Mouse (Mus musculus) limb, embryonic 12.5 days (tissue): ENCODE results near the gene Scimp. TPM values are rescaled to one million over a fixed set of nuclear protein-coding genes. Genes with fewer than 3 reads are reported as not detected.

Experiments
- ATAC-seq: fragments of 200-750 bp; cut with Nextera tagmentation; 2 replicates; pipeline ENCODE4 v1.8.0; 2017; ENCODE audit warnings: low read depth, moderate TSS enrichment; ENCODE audit not compliant: insufficient number of reproducible peaks, insufficient read depth, low FRiP score, low TSS enrichment
- H3K27ac ChIP-seq: fragments of 300-500 bp; sonication (generic); 2 replicates; pipeline ENCODE4 v1.5.1; 2016; ENCODE audit warnings: mild to moderate bottlenecking, moderate library complexity
- H3K27me3 ChIP-seq: fragments of 300-500 bp; sonication (generic); 2 replicates; pipeline ENCODE4 v1.6.1; 2016; ENCODE audit warnings: mild to moderate bottlenecking, moderate library complexity
- H3K36me3 ChIP-seq: fragments of 300-500 bp; sonication (generic); 2 replicates; pipeline ENCODE4 v1.6.1; 2016; ENCODE audit warnings: mild to moderate bottlenecking, moderate library complexity
- H3K4me1 ChIP-seq: fragments of 300-500 bp; sonication (generic); replicated peaks from 2 replicates; pipeline ENCODE4 v1.6.1; 2016
- H3K4me2 ChIP-seq: fragments of 300-500 bp; sonication (generic); 2 replicates; pipeline ENCODE4 v1.6.1; 2016; ENCODE audit warnings: mild to moderate bottlenecking, moderate library complexity
- H3K4me3 ChIP-seq: fragments of 300-500 bp; sonication (generic); replicated peaks from 2 replicates; pipeline ENCODE4 v1.5.1; 2016; ENCODE audit warnings: mild to moderate bottlenecking
- H3K9ac ChIP-seq: fragments of 300-500 bp; sonication (generic); replicated peaks from 2 replicates; pipeline ENCODE4 v1.6.1; 2016; ENCODE audit warnings: mild to moderate bottlenecking, moderate library complexity
- H3K9me3 ChIP-seq: fragments of 300-500 bp; sonication (generic); 2 replicates; pipeline ENCODE4 v1.6.1; 2016; ENCODE audit warnings: mild to moderate bottlenecking, moderate library complexity
- WGBS: fragments of 180-500 bp; shearing (Covaris S2); methylation state at CpG from one replicate; pipeline ENCODE4 v1.1.7; 2016; 5-methylcytosine and 5-hydroxymethylcytosine counted together
- polyA plus RNA-seq: library from polyadenylated mRNA; unstranded; fragments of >200 nt; fragmentation: Nextera tagmentation; extraction: Ambion mirVana; gene quantifications from 2 replicates; pipeline ENCODE4 v1.2.1, GENCODE M21; 2016

Scimp gene
- polyA plus RNA-seq, 1 experiment from 2014 or later = not detected

GRCm38 (mm10) chr11:70833408-70833807 lies 21.0 kb upstream of the Scimp start:
- no peak for ATAC-seq
- Histone ChIP-seq H3K4me2 (no peak overlapping the region), H3K27me3 (no peaks in the 10 kb centered on the region), H3K27ac (no peak overlapping the region), H3K4me3 (no peak overlapping the region), H3K9me3 (no peaks in the 10 kb centered on the region), H3K36me3 (no peaks in the 10 kb centered on the region), H3K4me1 (no peaks in the 10 kb centered on the region), H3K9ac (no peak overlapping the region)

- Histone ChIP-seq H3K4me3 (no peak overlapping the region), H3K9me3 (no peaks in the 10 kb centered on the region), H3K27me3 (no peaks in the 10 kb centered on the region), H3K36me3 (no peaks in the 10 kb centered on the region), H3K9ac (no peak overlapping the region), H3K27ac (no peak overlapping the region), H3K4me1 (no peaks in the 10 kb centered on the region), H3K4me2 (no peak overlapping the region)
- ATAC-seq = no peak
- WGBS = 69% methylated on average over 3 of the region's 3 CpGs
Measured at GRCm38 (mm10) chr11:70831201-70831600, 18.8 kb upstream of the Scimp start.

- H3K9me3 ChIP-seq = no peaks in the 10 kb centered on the region
- no peaks in the 10 kb centered on the region for H3K27me3 ChIP-seq
- H3K4me3 ChIP-seq = no peak overlapping the region
- no peaks in the 10 kb centered on the region for H3K4me1 ChIP-seq
- no peak overlapping the region for H3K4me2 ChIP-seq
- no peak overlapping the region for H3K27ac ChIP-seq
- no peak for ATAC-seq
- H3K36me3 ChIP-seq = no peaks in the 10 kb centered on the region
- WGBS = 87% methylated on average over 11 of the region's 11 CpGs
- H3K9ac ChIP-seq = no peak overlapping the region
Measured at GRCm38 (mm10) chr11:70828975-70829615, 16.7 kb upstream of the Scimp start.

GRCm38 (mm10) chr11:70826207-70826606 lies 13.8 kb upstream of the Scimp start:
- no peaks in the 10 kb centered on the region for H3K9me3 ChIP-seq
- peaks cover 8% of the 10 kb centered on the region for H3K4me1 ChIP-seq
- H3K36me3 ChIP-seq = no peaks in the 10 kb centered on the region
- H3K4me3 ChIP-seq = no peak overlapping the region
- no peak for ATAC-seq
- no peak overlapping the region for H3K4me2 ChIP-seq
- H3K9ac ChIP-seq = no peak overlapping the region
- H3K27ac ChIP-seq = no peak overlapping the region
- H3K27me3 ChIP-seq = no peaks in the 10 kb centered on the region
- 88% methylated on average over 2 of the region's 2 CpGs for WGBS

GRCm38 (mm10) chr11:70821728-70822591 lies 9.6 kb upstream of the Scimp start:
- no peak overlapping the region for H3K27ac ChIP-seq
- ATAC-seq = no peak
- H3K4me3 ChIP-seq = no peak overlapping the region
- no peaks in the 10 kb centered on the region for H3K9me3 ChIP-seq
- no peaks in the 10 kb centered on the region for H3K27me3 ChIP-seq
- H3K4me1 ChIP-seq = peaks cover 13% of the 10 kb centered on the region
- no peaks in the 10 kb centered on the region for H3K36me3 ChIP-seq
- 46% methylated on average over 17 of the region's 17 CpGs for WGBS
- peak overlapping the region; percentile 27; the same call in 1 of the 2 replicates for H3K4me2 ChIP-seq
- H3K9ac ChIP-seq = no peak overlapping the region

GRCm38 (mm10) chr11:70820120-70820519 lies 7.7 kb upstream of the Scimp start:
- Histone ChIP-seq H3K9ac (no peak overlapping the region), H3K27me3 (no peaks in the 10 kb centered on the region), H3K36me3 (no peaks in the 10 kb centered on the region), H3K27ac (no peak overlapping the region), H3K4me1 (peaks cover 13% of the 10 kb centered on the region), H3K4me3 (no peak overlapping the region), H3K4me2 (no peak overlapping the region), H3K9me3 (no peaks in the 10 kb centered on the region)
- 51% methylated on average over 8 of the region's 8 CpGs for WGBS
- no peak for ATAC-seq

GRCm38 (mm10) chr11:70816770-70817169 lies 4.4 kb upstream of the Scimp start:
- ATAC-seq = no peak
- H3K4me2 ChIP-seq = no peak overlapping the region
- no peaks in the 10 kb centered on the region for H3K36me3 ChIP-seq
- peaks cover 8% of the 10 kb centered on the region for H3K4me1 ChIP-seq
- no peaks in the 10 kb centered on the region for H3K27me3 ChIP-seq
- H3K9ac ChIP-seq = no peak overlapping the region
- no peaks in the 10 kb centered on the region for H3K9me3 ChIP-seq
- WGBS = 75% methylated on average over 4 of the region's 4 CpGs
- H3K4me3 ChIP-seq = no peak overlapping the region
- no peak overlapping the region for H3K27ac ChIP-seq

- ATAC-seq = no peak
- H3K36me3 ChIP-seq = no peaks in the 10 kb centered on the region
- H3K9me3 ChIP-seq = no peaks in the 10 kb centered on the region
- H3K9ac ChIP-seq = no peak overlapping the region
- no peak overlapping the region for H3K4me3 ChIP-seq
- H3K4me2 ChIP-seq = no peak overlapping the region
- 29% methylated on average over 6 of the region's 6 CpGs for WGBS
- H3K27ac ChIP-seq = no peak overlapping the region
- H3K4me1 ChIP-seq = 0 out of 2 replicates have a peak, but pooled peaks cover 6% of the 10 kb centered on the region
- no peaks in the 10 kb centered on the region for H3K27me3 ChIP-seq
Measured at GRCm38 (mm10) chr11:70815498-70816078, 3.2 kb upstream of the Scimp start.

- WGBS = 83% methylated on average over 8 of the region's 8 CpGs
- ATAC-seq = no peak
- Histone ChIP-seq H3K9me3 (no peaks in the 10 kb centered on the region), H3K27me3 (no peaks in the 10 kb centered on the region), H3K4me2 (no peak overlapping the region), H3K4me1 (0 out of 2 replicates have a peak, but pooled peaks cover 4% of the 10 kb centered on the region), H3K4me3 (no peak overlapping the region), H3K27ac (no peak overlapping the region), H3K9ac (no peak overlapping the region), H3K36me3 (no peaks in the 10 kb centered on the region)
Measured at GRCm38 (mm10) chr11:70815071-70815470, 2.7 kb upstream of the Scimp start.

GRCm38 (mm10) chr11:70811471-70812240 lies 730 bp downstream of the Scimp start:
- 79% methylated on average over 13 of the region's 13 CpGs for WGBS
- H3K27me3 ChIP-seq = no peaks in the 10 kb centered on the region
- no peak overlapping the region for H3K4me2 ChIP-seq
- no peaks in the 10 kb centered on the region for H3K4me1 ChIP-seq
- no peak overlapping the region for H3K27ac ChIP-seq
- H3K36me3 ChIP-seq = no peaks in the 10 kb centered on the region
- no peak overlapping the region for H3K4me3 ChIP-seq
- no peaks in the 10 kb centered on the region for H3K9me3 ChIP-seq
- no peak overlapping the region for H3K9ac ChIP-seq
- no peak for ATAC-seq

- ATAC-seq = no peak
- no peak overlapping the region for H3K9ac ChIP-seq
- H3K4me2 ChIP-seq = no peak overlapping the region
- H3K4me1 ChIP-seq = no peaks in the 10 kb centered on the region
- H3K4me3 ChIP-seq = no peak overlapping the region
- H3K36me3 ChIP-seq = no peaks in the 10 kb centered on the region
- no peak overlapping the region for H3K27ac ChIP-seq
- no peaks in the 10 kb centered on the region for H3K27me3 ChIP-seq
- whole genome bisulfite sequencing = 88% methylated on average over 5 of the region's 5 CpGs
- no peaks in the 10 kb centered on the region for H3K9me3 ChIP-seq
Measured at GRCm38 (mm10) chr11:70811041-70811440, 1.3 kb downstream of the Scimp start.
